Mouse (Mus musculus): ENCODE measurements around the gene Dock1.

Dock1 gene

DNA sequence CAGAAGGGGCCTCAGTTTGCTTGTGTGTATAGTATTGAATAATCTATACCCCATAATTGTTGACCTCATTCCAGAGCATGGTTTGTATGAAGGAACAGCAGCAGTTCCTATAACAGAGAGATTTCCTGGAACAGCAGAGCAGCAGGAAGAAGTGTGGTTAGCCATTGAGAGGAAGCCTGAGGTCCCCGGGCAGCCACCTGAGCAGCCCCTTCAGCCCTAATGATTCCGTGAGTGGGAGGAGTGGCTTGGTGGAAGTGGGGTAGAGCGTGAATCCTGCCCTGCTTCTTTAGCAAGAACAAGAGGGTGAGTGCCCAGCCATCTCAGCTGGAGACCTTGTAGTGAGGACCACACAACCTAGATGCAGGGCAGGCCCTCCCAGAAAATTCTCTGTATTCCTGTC is 398.4 kb downstream of the Dock1 start:
- DNase-seq = no peak

GRCm38 (mm10) chr7:135076904-135077303 is 406.4 kb downstream of the Dock1 start:
- DNase-seq = no peak

DNA sequence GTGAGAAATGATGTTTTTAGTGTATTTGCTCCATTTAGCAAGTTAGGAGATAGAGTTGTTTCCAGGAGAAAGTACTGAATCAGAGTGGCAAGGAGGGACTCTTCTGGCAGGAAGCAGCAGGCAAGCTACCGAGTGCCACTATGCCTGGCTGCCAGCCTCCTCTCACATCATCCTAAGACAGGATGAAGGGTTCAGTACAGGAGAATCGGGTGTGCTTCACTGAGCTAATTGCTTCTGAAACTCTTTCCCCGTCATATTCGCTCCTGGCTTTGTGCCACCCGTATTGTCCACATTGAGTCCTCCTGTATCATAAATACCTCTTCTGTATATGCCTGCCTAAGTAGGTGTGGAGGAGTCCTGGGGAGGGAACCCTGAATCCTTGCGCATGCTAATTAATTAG is 406.9 kb downstream of the Dock1 start:
- DNase-seq = no peak

GRCm38 (mm10) chr7:135077806-135078205 is 407.4 kb downstream of the Dock1 start:
- no peak for DNase-seq

DNA sequence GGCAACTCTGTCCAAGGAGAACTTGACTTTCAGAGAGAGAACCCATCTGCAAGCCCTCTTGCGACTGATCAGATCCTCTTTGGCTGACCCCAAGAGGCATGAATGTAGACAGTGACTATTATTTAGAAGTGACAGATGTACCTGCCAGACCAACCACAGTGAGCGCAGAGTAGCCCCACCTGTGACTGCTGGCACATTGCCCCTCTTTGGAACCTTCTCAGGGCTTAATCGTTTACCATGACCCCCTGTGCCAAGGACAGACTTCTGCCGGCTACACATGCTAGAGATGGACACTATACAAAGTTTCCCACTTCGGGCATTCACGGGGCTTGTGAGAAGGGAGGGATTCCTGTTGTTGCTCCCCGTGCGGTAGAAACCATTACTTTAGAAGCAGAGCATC is 413.0 kb downstream of the Dock1 start:
- no peak for DNase-seq

DNA sequence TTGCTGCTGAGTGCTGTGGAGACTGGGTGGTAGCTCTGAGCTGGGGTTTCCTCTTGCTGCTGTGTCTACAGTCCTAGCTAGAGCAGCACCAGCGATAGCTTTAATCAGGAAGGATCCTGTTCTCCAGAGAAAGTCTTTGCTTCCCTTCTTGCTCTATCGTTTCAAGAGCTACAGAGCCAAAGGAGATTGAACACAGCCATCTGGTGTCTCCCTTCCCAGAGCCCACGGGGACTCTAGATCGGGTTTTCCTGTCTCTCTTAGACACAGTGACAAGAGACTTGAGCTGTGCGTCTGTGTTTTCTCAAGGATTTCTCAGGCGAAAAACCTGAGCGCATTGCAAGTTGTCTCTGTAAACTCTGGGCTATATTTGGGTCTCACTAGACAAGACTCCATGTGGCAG is 413.6 kb downstream of the Dock1 start:
- no peak for DNase-seq

DNA sequence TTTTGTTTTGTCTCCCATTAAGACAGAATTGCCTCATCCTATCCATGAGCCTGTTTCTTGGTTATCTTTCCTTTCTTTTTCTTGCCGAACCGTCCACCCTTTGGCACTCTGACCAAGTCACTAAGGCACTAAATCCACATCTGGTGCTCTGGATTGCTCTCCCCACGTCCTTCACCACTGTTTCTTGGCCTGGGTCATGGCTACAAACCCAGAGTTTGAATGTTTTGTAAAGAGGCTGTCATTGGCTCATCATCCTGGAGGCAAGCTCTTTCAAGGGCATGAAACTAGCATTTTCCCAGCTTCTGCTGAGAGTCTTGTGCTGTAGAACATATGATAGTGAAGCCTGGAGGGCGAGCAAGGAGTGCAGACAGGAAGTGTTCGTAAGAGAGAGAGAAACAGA is 416.1 kb downstream of the Dock1 start:
- no peak for DNase-seq

DNA sequence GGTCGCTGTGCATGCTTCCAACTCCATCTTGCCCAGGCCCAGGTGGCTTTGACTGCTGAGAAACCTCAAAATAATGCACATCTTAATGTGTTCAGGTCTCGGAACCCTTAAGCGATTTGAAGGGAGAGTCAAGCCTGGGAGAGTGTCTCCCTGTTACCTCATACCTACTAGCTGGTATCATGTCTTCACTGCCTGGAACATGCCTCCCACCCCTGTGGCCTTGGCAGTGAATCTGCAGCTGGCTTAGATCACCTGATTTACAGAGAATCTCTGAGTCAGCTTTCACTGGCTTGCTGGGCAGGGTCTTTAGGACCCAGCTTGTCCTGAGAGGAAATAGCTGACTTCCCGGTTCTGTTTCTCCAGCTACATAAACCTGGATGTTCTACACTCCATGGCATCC is 419.2 kb downstream of the Dock1 start:
- no peak for DNase-seq

GRCm38 (mm10) chr7:135093851-135094250 is 423.4 kb downstream of the Dock1 start:
- DNase-seq = no peak

- DNase-seq = no peak
Observed at GRCm38 (mm10) chr7:135101921-135102320, 431.5 kb downstream of the Dock1 start.

- DNase-seq = no peak
Observed at GRCm38 (mm10) chr7:135106536-135106935, 436.1 kb downstream of the Dock1 start.

GRCm38 (mm10) chr7:135110307-135110706 is 439.9 kb downstream of the Dock1 start:
- no peak for DNase-seq

DNA sequence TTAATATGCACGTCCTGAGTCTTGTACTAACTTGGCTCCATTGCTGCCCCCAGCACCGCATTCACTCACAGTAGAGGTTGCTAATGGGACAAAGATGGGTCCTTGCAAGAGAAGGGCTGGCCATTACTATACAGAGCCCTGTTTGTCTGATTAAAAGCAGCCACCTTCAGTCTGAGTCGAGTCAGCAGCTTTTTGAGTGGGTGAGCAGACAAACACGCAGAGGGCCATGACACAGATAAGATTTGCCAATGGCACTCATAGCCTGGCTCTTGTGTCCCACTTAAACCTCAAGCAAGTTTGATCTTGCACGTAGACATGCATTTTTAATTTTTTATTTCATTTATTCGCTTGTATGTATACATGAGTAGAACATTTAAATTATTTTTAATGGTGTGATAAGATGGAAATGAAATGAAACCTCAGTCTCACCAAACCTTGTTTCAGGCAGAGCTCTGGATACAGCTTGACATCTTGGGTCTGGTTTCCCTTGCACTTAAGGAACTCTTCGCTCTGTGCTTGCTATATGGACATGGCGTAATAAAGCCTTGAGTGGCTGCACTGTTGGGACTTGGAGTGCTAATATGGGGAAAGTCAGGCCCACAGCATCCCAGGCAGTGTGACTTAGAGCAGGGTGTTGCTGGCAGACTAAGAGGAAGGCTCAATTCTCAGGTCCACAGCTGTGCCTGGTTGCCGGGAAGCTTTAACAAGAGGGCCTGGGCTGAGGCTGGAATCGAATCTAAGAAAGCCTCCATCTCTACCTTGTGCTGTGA is 455.0 kb downstream of the Dock1 start:
- no peak for DNase-seq

GRCm38 (mm10) chr7:135132461-135132860 is 462.0 kb downstream of the Dock1 start:
- no peak for DNase-seq

DNA sequence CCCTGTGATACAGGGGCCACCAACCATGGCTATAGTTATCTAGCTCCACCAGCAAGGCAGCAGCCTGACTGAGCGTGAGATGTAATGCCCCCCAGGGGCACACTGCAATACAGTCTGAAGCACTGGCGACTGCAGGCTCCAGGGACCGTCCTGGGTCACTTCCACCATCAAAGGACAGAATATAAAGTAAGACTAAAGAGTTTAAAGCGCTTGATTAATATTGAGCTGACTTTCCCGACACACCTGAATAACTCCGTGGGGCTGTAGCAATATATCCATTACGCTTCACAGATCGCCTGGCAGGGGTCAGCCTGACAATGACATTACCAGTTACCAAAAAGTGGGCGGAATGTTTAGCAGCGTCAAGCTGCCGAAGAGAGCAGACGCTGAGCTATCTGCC is 464.2 kb downstream of the Dock1 start:
- no peak for DNase-seq

DNA sequence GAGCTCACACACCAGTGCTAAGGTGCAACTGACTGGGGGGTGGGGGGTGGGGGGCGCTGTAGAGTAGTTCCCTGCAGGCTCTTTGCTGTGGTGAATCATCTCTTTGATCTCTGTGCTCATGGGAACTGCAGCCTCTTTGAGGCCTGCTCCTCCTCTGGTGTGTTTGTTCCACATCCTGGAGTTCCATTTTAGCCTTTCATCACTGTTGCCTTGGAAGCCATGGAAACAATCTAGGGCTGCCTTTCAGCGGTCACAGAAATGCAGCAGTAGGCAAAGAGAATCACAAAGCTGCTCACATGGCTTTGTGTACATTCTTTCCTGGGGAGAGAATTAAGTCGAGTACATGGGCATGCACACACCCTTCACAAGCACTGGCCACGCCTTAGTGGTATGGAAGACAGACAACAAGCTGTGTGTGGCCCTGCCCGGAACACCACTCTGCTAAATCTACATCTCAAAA is 468.7 kb downstream of the Dock1 start:
- no peak for DNase-seq

GRCm38 (mm10) chr7:135144731-135145130 is 474.3 kb downstream of the Dock1 start:
- DNase-seq = no peak

GRCm38 (mm10) chr7:135150926-135151325 is 480.5 kb downstream of the Dock1 start:
- DNase-seq = no peak

GRCm38 (mm10) chr7:135157571-135157970 is 487.1 kb downstream of the Dock1 start:
- no peak for DNase-seq

DNA sequence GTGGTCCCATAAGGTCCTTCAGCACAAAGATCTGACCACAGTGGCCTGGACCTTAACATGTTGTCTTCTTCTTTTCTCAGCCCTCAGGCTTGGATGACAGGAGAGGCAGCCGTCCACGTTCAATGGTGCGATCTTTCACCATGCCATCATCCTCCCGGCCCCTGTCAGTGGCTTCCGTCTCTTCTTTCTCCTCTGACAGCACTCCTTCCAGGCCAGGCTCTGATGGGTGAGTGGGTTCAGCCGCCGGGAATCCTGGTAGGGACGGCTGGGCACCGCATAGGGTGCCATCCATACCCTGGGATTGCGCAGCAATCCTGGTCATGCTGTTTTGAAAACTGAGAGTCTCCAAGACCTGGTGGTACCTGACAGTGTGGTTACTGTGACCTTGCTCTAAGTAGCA is 487.9 kb downstream of the Dock1 start:
- no peak for DNase-seq

DNA sequence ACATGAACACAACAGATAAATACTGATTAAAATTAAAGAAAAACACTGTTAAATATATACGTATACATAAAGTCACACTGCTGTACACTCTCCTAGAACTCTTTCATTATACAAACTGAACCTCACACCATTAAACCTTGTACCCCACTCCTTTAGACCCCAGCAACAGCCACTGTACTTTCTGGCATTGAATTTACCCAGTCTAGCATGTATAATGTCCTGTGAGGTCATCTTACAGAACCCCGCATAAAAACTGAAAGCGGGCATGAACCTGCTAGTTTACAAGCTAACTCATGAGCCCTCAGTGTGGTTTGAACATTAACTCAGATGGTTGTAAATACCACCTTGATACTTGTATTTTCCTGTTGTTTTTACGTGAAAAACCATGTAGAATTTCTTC is 489.2 kb downstream of the Dock1 start:
- DNase-seq = no peak

GRCm38 (mm10) chr7:135165155-135165554 is 494.7 kb downstream of the Dock1 start:
- DNase-seq = no peak

DNA sequence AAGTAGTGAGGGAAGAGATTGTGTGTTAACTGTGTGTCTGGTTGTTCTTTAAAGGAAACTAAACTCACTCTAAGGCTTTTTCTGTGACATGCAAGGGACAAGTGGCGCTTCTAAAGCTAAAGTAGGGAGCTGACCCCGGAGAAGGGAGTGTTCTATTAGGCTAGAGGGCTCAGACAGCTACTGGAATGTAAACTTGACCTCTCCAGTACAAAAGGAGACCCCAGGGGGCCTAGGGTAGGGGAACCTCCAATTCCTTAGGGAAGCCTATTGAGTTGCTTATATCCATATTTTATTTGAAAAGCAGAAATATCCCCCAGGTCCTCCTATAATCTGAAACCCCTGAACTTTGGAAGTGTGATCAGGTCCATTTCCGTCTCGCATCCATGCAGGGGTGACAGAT is 499.5 kb downstream of the Dock1 start:
- no peak for DNase-seq

GRCm38 (mm10) chr7:135172219-135172618 is 501.8 kb downstream of the Dock1 start:
- no peak for DNase-seq

- no peak for DNase-seq
Observed at GRCm38 (mm10) chr7:135194190-135194589, 523.7 kb downstream of the Dock1 start.
